Mouse (Mus musculus): ENCODE measurements at regions not wholly inside any gene's neighbourhood (a gene's known extent, or its start where the extent isn't known, plus 50 kb on each side); places are given as distances from the start of the nearest gene placed in this dataset.
A peak's percentile ranks its signal among the peaks of the same experiment; 100 is the strongest.

GRCm38 (mm10) chr17:15640776-15641175, 64.0 kb upstream of the Chd1 start:
- Histone ChIP-seq H3K4me1 (ENCODE audit: control insufficient read depth, insufficient read depth, low read length) (peaks cover 7% of the 10 kb centered on the region), H3K4me3 (ENCODE audit: insufficient read depth, low read depth, low read length) (no peak overlapping the region), H3K27me3 (ENCODE audit: control insufficient read depth, insufficient read depth, low read length) (no peaks in the 10 kb centered on the region), H3K27ac (replicated peaks; ENCODE audit: insufficient read depth, low read depth, low read length) (no peak overlapping the region), H3K36me3 (ENCODE audit: control insufficient read depth, insufficient read depth, low read length) (no peaks in the 10 kb centered on the region), H3K9ac (ENCODE audit: low read depth, low read length) (no peak overlapping the region), H3K79me2 (ENCODE audit: control insufficient read depth, insufficient read depth, low read length) (no peaks in the 10 kb centered on the region)
- no peak for TF ChIP-seq POLR2A (IDR thresholded peaks at IDR 0.05; ENCODE audit: extremely low read depth, insufficient read depth, low read length)
- no peak for TF ChIP-seq CTCF (IDR thresholded peaks at IDR 0.05; ENCODE audit: low read depth, low read length)
- DNase-seq (ENCODE audit: extremely low read depth, low read depth, low spot score), result peak; percentile 81
- WGBS, result 35% methylated on average over 3 of the region's 3 CpGs

DNA sequence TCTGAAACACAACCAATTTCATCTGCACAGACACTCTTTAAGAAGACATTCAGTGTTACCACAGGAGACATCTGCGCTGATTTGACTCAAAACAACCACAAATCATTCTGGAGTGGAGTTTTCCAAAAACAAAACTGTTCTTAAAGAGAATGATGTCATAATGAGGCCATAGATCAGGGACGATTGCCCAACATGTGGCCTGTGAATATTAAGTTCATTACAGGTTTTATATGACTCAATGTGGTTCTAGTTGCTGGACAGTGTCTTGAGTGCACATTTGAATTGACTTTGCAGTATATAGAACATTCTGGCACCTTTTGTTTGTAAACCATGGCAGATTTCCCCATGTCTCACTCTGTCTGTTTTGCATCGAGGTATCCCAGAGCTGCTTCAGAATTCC, 63.0 kb upstream of the Chd1 start:
- WGBS, result 39% methylated on average over 3 of the region's 3 CpGs
- Histone ChIP-seq H3K4me1 (ENCODE audit: control insufficient read depth, insufficient read depth, low read length) (peaks cover 7% of the 10 kb centered on the region), H3K36me3 (ENCODE audit: control insufficient read depth, insufficient read depth, low read length) (no peaks in the 10 kb centered on the region), H3K79me2 (ENCODE audit: control insufficient read depth, insufficient read depth, low read length) (no peaks in the 10 kb centered on the region), H3K27ac (replicated peaks; ENCODE audit: insufficient read depth, low read depth, low read length) (no peak overlapping the region), H3K27me3 (ENCODE audit: control insufficient read depth, insufficient read depth, low read length) (no peaks in the 10 kb centered on the region), H3K9ac (ENCODE audit: low read depth, low read length) (no peak overlapping the region), H3K4me3 (ENCODE audit: insufficient read depth, low read depth, low read length) (no peak overlapping the region)
- DNase-seq (ENCODE audit: extremely low read depth, low read depth, low spot score), result peak; percentile 81
- TF ChIP-seq CTCF (IDR thresholded peaks at IDR 0.05; ENCODE audit: low read depth, low read length), result no peak
- no peak for TF ChIP-seq POLR2A (IDR thresholded peaks at IDR 0.05; ENCODE audit: extremely low read depth, insufficient read depth, low read length)

GRCm38 (mm10) chr17:15646768-15647167, 58.0 kb upstream of the Chd1 start:
- Histone ChIP-seq H3K36me3 (ENCODE audit: control insufficient read depth, insufficient read depth, low read length) (no peaks in the 10 kb centered on the region), H3K4me3 (ENCODE audit: insufficient read depth, low read depth, low read length) (no peak overlapping the region), H3K79me2 (ENCODE audit: control insufficient read depth, insufficient read depth, low read length) (no peaks in the 10 kb centered on the region), H3K9ac (ENCODE audit: low read depth, low read length) (no peak overlapping the region), H3K27ac (replicated peaks; ENCODE audit: insufficient read depth, low read depth, low read length) (no peak overlapping the region), H3K27me3 (ENCODE audit: control insufficient read depth, insufficient read depth, low read length) (no peaks in the 10 kb centered on the region), H3K4me1 (ENCODE audit: control insufficient read depth, insufficient read depth, low read length) (peaks cover 2% of the 10 kb centered on the region)
- TF ChIP-seq POLR2A (IDR thresholded peaks at IDR 0.05; ENCODE audit: extremely low read depth, insufficient read depth, low read length) (no peak), CTCF (IDR thresholded peaks at IDR 0.05; ENCODE audit: low read depth, low read length) (no peak)
- WGBS, result 27% methylated on average over 1 of the region's 1 CpGs
- DNase-seq (ENCODE audit: extremely low read depth, low read depth, low spot score), result no peak

GRCm38 (mm10) chr17:15650089-15650742, 54.6 kb upstream of the Chd1 start:
- Histone ChIP-seq H3K9ac (ENCODE audit: low read depth, low read length) (no peak overlapping the region), H3K27ac (replicated peaks; ENCODE audit: insufficient read depth, low read depth, low read length) (no peak overlapping the region), H3K36me3 (ENCODE audit: control insufficient read depth, insufficient read depth, low read length) (no peaks in the 10 kb centered on the region), H3K4me1 (ENCODE audit: control insufficient read depth, insufficient read depth, low read length) (no peaks in the 10 kb centered on the region), H3K79me2 (ENCODE audit: control insufficient read depth, insufficient read depth, low read length) (no peaks in the 10 kb centered on the region), H3K27me3 (ENCODE audit: control insufficient read depth, insufficient read depth, low read length) (no peaks in the 10 kb centered on the region), H3K4me3 (ENCODE audit: insufficient read depth, low read depth, low read length) (no peak overlapping the region)
- TF ChIP-seq CTCF (IDR thresholded peaks at IDR 0.05; ENCODE audit: low read depth, low read length) (no peak), POLR2A (IDR thresholded peaks at IDR 0.05; ENCODE audit: extremely low read depth, insufficient read depth, low read length) (no peak)
- 76% methylated on average over 8 of the region's 8 CpGs for WGBS
- DNase-seq (ENCODE audit: extremely low read depth, low read depth, low spot score), result no peak

GRCm38 (mm10) chr17:15651869-15652268, 52.9 kb upstream of the Chd1 start:
- Histone ChIP-seq H3K4me3 (ENCODE audit: insufficient read depth, low read depth, low read length) (no peak overlapping the region), H3K9ac (ENCODE audit: low read depth, low read length) (no peak overlapping the region), H3K79me2 (ENCODE audit: control insufficient read depth, insufficient read depth, low read length) (no peaks in the 10 kb centered on the region), H3K4me1 (ENCODE audit: control insufficient read depth, insufficient read depth, low read length) (no peaks in the 10 kb centered on the region), H3K27me3 (ENCODE audit: control insufficient read depth, insufficient read depth, low read length) (no peaks in the 10 kb centered on the region), H3K36me3 (ENCODE audit: control insufficient read depth, insufficient read depth, low read length) (no peaks in the 10 kb centered on the region), H3K27ac (replicated peaks; ENCODE audit: insufficient read depth, low read depth, low read length) (no peak overlapping the region)
- DNase-seq (ENCODE audit: extremely low read depth, low read depth, low spot score), result no peak
- TF ChIP-seq POLR2A (IDR thresholded peaks at IDR 0.05; ENCODE audit: extremely low read depth, insufficient read depth, low read length) (no peak), CTCF (IDR thresholded peaks at IDR 0.05; ENCODE audit: low read depth, low read length) (no peak)
- 86% methylated on average over 3 of the region's 3 CpGs for WGBS
